Mouse (Mus musculus) bone marrow macrophage, adult 2 months (primary cell): ENCODE results near the gene Usf3. TPM values are rescaled to one million over a fixed set of nuclear protein-coding genes. Genes with fewer than 3 reads are reported as not detected.

Source experiments
- H3K27ac ChIP-seq: 2 replicates; pipeline ENCODE4 v1.5.1; 2012; ENCODE audit warnings: low read depth, low read length; ENCODE audit not compliant: insufficient read depth
- H3K4me1 ChIP-seq: 2 replicates; pipeline ENCODE4 v1.6.1; 2012; ENCODE audit warnings: low read length; ENCODE audit not compliant: control insufficient read depth, insufficient read depth
- H3K4me3 ChIP-seq: 2 replicates; pipeline ENCODE4 v1.5.1; 2012; ENCODE audit warnings: mild to moderate bottlenecking, low read length, moderate library complexity; ENCODE audit not compliant: insufficient read depth
- CTCF ChIP-seq: IDR thresholded peaks from 2 replicates; pipeline ENCODE4 v1.5.1; 2012; ENCODE audit warnings: low read depth, mild to moderate bottlenecking, low read length, moderate library complexity
- POLR2A ChIP-seq: IDR thresholded peaks from 2 replicates; pipeline ENCODE4 v1.6.1; 2012; ENCODE audit warnings: mild to moderate bottlenecking, low read depth, low read length, borderline replicate concordance
- polyA plus RNA-seq: library from polyadenylated mRNA; stranded (reverse); fragments of >200 nt; gene quantifications from 2 replicates; pipeline ENCODE4 v1.2.4, GENCODE M21; 2012; ENCODE audit not compliant: missing spikeins, insufficient read depth, insufficient read length

The Usf3 gene
- polyA plus RNA-seq, 1 experiment, result 18.4 TPM

GRCm38 (mm10) chr16:44138979-44139535 lies 34.0 kb upstream of the Usf3 start:
- H3K27ac ChIP-seq, result peak overlapping the region; percentile 100
- peaks cover 7% of the 10 kb centered on the region; the same call in 1 of the 2 replicates for H3K4me1 ChIP-seq
- TF ChIP-seq POLR2A (no peak), CTCF (no peak)
- H3K4me3 ChIP-seq, result peak overlapping the region; percentile 89

GRCm38 (mm10) chr16:44139536-44140185 lies 33.4 kb upstream of the Usf3 start, which contains the start of the genes Atp6v1a and Naa50:
Atp6v1a (minus strand) TSS chr16:44139705.
Naa50 (plus strand) TSS chr16:44139830.
- Histone ChIP-seq H3K4me3 (peak within 1 kb of the TSS; percentile 91), H3K27ac (peak within 1 kb of the TSS; percentile 100), H3K4me1 (peaks cover 3% of the 10 kb centered on the region; the same call in 1 of the 2 replicates)
- no peak for TF ChIP-seq POLR2A
- TF ChIP-seq CTCF, result no peak

GRCm38 (mm10) chr16:44140186-44140787 lies 32.8 kb upstream of the Usf3 start:
- Histone ChIP-seq H3K4me3 (peak overlapping the region; percentile 91), H3K27ac (peak overlapping the region; percentile 95), H3K4me1 (peaks cover 2% of the 10 kb centered on the region; the same call in 1 of the 2 replicates)
- TF ChIP-seq POLR2A, result no peak
- no peak for TF ChIP-seq CTCF

GRCm38 (mm10) chr16:44141483-44141882 lies 31.6 kb upstream of the Usf3 start:
- H3K4me3 ChIP-seq, result peak overlapping the region; percentile 63
- TF ChIP-seq POLR2A (no peak), CTCF (no peak)
- H3K4me1 ChIP-seq, result no peaks in the 10 kb centered on the region

GRCm38 (mm10) chr16:44149002-44149767 lies 23.9 kb upstream of the Usf3 start:
- H3K4me1 ChIP-seq, result 0 out of 2 replicates have a peak, but pooled peaks cover 2% of the 10 kb centered on the region
- TF ChIP-seq POLR2A (no peak), CTCF (no peak)
- no peak overlapping the region for H3K4me3 ChIP-seq
- no peak overlapping the region for H3K27ac ChIP-seq

More at GRCm38 (mm10) chr16:44141483-44141882, 31.6 kb upstream of the Usf3 start:
- peak overlapping the region; percentile 69 for H3K27ac ChIP-seq

GRCm38 (mm10) chr16:44154497-44155057 lies 18.5 kb upstream of the Usf3 start:
- H3K4me3 ChIP-seq, result no peak overlapping the region
- H3K4me1 ChIP-seq, result peaks cover 2% of the 10 kb centered on the region; the same call in 1 of the 2 replicates
- no peak overlapping the region for H3K27ac ChIP-seq
- TF ChIP-seq CTCF (peak; percentile 61), POLR2A (no peak)

GRCm38 (mm10) chr16:44159325-44159724 lies 13.7 kb upstream of the Usf3 start:
- TF ChIP-seq POLR2A (no peak), CTCF (no peak)
- Histone ChIP-seq H3K27ac (no peak overlapping the region), H3K4me3 (no peak overlapping the region), H3K4me1 (peaks cover 2% of the 10 kb centered on the region; the same call in 1 of the 2 replicates)

GRCm38 (mm10) chr16:44163831-44164230 lies 9.2 kb upstream of the Usf3 start:
- peaks cover 13% of the 10 kb centered on the region for H3K4me1 ChIP-seq
- TF ChIP-seq POLR2A (no peak), CTCF (no peak)
- no peak overlapping the region for H3K27ac ChIP-seq
- H3K4me3 ChIP-seq, result no peak overlapping the region

GRCm38 (mm10) chr16:44165182-44165581 lies 7.9 kb upstream of the Usf3 start:
- no peak overlapping the region for H3K4me3 ChIP-seq
- H3K4me1 ChIP-seq, result peaks cover 11% of the 10 kb centered on the region
- TF ChIP-seq POLR2A, result no peak
- no peak for TF ChIP-seq CTCF
- H3K27ac ChIP-seq, result no peak overlapping the region
